Mouse (Mus musculus) heart, postnatal 36 days (tissue): ENCODE data around the gene Prtg. TPM values are rescaled to one million over a fixed set of nuclear protein-coding genes. Genes with fewer than 3 reads are reported as not detected.

ENCODE experiments used
- DNase-seq, 2 experiments: peaks; one replicate each; pipeline ENCODE4 v3.0.0; 2021 to 2022
- intact Hi-C: fragments of 180-260 bp; cut with DNase I; formaldehyde crosslinking; loops from one replicate; pipeline ENCODE4 v1.15.1; 2025
- total RNA-seq, 2 experiments: library from RNA; stranded (reverse); gene quantifications; 2 replicates each; pipeline ENCODE4 v1.2.3; 2021

The Prtg gene
- total RNA-seq, 2 experiments from 2014 or later: 0.30 to 0.33 TPM

GRCm38 (mm10) chr9:72890499-72891085, 83.9 kb downstream of the Prtg start:
- intact Hi-C loops: loop anchor here (5.0 kb wide), 1 partner anchor 202 kb away; no protein-coding TSS in a partner anchor
- no peak for DNase-seq

DNA sequence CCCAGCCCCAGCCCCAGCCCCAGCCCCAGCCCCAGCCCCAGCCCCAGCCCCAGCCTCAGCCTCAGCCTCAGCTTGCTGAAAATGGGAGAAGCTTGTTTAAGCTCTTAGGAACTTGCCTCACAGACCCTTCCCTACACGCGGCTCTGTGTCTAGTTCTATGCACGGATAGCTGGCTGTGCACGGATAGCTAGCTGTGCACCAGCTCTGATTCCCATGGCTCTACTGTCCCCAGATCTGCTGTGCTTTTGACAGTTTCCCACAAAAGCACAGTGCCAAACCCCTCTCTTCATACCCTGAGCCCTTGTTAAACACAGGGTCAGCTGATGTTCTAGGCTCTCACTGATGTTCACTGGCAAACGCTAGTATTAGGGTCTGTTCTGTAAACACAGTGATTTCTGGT, 86.1 kb downstream of the Prtg start:
- DNase-seq: no peak
- intact Hi-C loops: loop anchor here (5.0 kb wide), 1 partner anchor 200 kb away; no protein-coding TSS in a partner anchor

- intact Hi-C loops: loop anchor here (5.0 kb wide), 1 partner anchor 197 kb away; no protein-coding TSS in a partner anchor
- DNase-seq: no peak
These were observed 88.2 kb downstream of the Prtg start for GRCm38 (mm10) chr9:72894796-72895352.

DNA sequence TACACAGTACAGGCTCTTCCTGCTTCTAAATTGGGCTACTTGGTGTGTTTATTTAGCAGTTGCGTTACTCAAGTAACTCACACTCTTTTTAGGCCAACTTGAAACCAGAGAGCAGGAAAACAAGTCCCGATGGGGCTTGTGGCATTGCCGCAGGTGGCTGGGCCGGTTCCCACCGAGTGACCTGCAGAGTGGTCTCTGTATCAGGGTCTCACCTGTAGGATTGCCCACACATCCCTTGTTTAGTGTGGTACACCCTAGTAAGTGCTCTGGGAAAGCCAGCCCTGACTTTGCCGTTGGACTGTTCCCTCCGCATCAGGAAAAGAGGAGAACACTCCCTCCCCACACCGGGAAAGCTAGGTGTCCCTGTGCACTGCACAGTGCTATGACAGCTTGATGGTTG, 95.4 kb downstream of the Prtg start:
- intact Hi-C loops: no loop called here
- DNase-seq: peak in 1 of 2 experiments; percentile 38

DNA sequence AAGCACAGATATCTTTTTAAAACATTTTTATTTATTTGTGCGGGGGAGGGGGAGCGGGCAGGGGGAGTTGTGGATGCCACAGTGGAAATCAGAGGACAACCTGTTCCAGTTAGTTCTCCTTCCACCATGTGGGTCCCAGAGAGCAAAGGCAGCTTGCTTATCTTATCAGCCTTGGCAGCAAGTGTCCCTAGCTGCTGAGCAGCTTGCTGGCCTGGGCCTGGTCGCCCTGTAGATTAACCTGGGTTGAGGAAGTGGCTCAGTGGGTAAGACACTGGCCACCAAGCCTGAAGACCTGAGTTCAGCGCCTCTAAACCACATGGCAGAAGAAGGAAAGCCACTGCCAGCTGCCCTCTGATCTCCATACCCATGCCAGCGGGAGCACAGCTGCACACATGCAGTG, 95.9 kb downstream of the Prtg start:
- intact Hi-C loops: no loop called here
- DNase-seq: peak in 1 of 2 experiments; percentile 37

DNA sequence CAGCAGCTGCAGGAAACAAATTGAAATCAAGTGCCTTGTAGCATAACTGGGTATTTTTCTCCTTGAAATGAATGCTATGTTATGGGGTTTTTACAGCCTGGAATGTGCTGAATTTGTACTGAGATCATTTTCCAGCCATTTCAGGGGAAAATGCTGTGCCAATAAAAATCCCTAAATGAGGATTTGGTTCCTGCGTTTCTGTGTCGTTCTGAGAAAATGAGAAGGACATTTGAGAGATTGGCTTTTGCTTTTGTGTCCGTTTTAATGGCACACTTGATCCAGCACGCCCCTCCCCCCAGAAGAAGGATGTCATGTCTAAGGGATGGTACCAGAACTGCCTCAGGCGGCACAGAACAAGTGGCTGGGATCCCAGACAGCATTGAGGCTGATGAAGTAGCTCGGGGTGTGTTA, 100.0 kb downstream of the Prtg start:
- no peak for DNase-seq
- intact Hi-C loops: no loop called here

GRCm38 (mm10) chr9:72911381-72911780, 104.7 kb downstream of the Prtg start:
- intact Hi-C loops: no loop called here
- no peak for DNase-seq

DNA sequence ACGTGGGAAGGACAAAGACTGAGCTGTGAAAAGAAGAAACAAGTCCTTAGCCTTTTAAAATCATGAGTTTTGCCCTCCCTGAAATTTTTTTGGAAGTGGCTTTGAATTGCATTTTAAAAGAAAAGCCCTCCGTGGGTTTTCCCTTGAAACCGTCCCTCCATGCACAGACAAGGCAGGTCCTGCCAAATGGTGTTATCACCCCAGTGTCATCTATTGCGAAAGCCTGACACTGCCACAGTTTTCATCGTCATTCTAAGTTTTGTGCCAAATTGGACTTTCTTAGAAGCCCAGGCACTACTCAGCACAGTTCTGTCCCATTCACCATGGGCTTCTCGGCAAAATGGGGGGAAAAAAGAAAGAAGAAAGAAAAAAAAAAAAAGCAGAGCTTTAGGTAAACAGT, 106.9 kb downstream of the Prtg start:
- no peak for DNase-seq
- intact Hi-C loops: no loop called here

GRCm38 (mm10) chr9:72915728-72916127, 109.1 kb downstream of the Prtg start:
- intact Hi-C loops: no loop called here
- DNase-seq: no peak

DNA sequence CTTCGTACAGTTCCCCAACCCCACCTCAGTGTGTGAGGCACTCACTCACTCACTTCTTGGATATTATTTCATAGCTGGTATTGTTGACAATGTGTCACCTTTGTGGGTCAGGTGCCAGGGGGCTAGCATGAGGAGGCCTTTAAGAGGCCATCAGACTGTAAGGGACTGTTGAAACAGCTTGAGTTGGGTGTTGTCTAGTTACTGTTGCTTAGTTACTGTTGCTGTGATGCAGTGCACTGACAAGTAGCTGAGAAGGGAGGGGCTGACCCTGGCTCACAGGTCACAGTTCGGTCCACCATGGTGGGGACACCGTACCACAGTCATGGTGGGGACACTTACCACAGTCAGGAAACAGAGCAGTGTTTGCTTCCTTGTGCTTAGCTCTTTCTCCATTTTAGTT, 116.4 kb downstream of the Prtg start:
- no peak for DNase-seq
- intact Hi-C loops: no loop called here

DNA sequence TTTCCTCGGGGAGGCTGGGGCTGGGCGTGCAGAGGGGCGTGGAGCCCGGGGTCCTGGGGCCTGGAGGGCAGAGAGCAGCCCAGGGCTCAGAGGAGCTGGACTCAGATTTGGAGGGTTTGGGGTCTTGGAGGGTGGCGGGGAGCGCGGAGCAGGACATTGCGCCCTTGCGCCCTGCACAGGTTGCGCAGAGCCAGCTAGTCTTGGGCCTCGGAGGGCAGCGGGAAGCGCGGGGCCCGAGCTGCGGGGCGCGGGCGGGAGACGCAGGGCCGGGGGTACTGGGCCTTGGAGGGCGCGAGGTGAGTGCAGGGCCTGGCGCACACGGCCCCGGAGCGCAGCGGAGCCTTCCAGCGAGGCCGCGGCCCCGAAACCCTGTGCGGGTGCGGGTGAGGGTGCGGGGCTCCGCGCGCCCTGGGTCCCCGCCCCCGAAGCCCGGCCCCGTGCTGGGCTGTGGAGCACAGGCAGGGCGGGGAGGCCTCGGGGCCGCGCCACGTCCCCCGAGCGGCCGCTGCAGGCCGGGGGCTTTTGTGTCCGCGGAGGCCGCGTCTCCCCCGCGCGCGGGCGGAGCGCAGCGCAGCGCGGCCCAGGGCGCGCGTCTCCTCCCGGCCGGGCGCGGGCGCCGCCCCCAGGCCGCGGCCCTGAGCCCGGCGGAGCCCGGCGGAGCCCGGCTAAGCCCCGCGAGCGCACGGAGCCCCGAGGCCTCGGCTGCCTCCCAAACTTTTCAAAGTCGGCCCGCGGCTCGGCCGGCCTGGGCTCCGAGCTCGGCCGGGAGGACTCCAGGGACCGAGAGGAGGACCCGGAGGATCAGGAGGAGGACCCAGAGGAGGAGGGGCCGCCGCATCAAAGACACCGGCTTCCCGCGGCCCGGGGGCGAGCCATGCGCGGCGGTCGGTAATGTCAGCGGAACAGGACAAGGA, 118.6 kb downstream of the Prtg start, which contains the start of gene Pygo1:
Gene Pygo1 (plus strand): TSS at position 625 of the 914 bp plus-strand sequence.
- peak; percentile 50 to 70 for DNase-seq
- intact Hi-C loops: no loop called here

- DNase-seq: no peak
- intact Hi-C loops: no loop called here
These were observed 119.2 kb downstream of the Prtg start for GRCm38 (mm10) chr9:72925935-72926258.

GRCm38 (mm10) chr9:72931166-72931790, 124.6 kb downstream of the Prtg start:
- intact Hi-C loops: no loop called here
- no peak for DNase-seq

- no peak for DNase-seq
- intact Hi-C loops: no loop called here
These were observed 128.6 kb downstream of the Prtg start for GRCm38 (mm10) chr9:72935309-72935708.

DNA sequence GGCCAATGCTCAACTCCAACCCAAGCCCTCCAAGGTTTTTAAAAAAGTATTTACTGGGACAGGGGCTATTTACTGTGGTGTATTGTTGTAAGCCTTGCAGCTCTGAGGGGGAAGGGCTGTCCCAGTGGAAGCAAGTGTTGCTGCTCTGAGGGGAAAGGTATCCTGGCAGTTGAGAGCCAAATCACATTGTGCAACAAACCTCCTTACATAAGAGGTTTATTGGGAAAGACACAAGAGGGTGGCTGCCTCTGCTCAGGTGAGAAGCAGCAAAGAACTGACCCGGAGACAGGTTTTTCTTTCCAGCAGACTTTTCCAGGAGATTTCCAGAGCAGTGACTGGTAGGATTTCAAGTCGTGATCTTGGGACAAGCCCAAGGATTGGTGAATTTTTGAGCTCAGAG, 129.6 kb downstream of the Prtg start:
- intact Hi-C loops: no loop called here
- no peak for DNase-seq

DNA sequence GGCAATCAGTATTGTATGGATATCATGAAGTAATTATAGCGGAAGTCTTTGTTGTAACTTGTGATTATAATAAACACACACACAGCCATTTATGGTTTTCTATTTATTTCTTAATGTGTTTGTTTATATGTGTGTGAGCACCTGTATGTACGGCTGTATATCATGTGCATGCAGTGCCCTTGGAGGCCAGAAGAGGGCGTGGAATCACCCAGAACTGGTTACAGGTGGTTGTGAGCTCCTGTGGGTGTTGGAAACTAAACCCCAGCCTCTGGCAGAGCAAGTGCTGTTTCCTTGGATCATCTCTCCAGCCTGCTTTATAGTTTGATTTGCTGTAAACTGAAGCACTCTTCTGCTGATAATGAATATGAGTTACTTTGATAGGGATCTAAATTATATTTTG, 136.8 kb downstream of the Prtg start:
- intact Hi-C loops: no loop called here
- DNase-seq: no peak

DNA sequence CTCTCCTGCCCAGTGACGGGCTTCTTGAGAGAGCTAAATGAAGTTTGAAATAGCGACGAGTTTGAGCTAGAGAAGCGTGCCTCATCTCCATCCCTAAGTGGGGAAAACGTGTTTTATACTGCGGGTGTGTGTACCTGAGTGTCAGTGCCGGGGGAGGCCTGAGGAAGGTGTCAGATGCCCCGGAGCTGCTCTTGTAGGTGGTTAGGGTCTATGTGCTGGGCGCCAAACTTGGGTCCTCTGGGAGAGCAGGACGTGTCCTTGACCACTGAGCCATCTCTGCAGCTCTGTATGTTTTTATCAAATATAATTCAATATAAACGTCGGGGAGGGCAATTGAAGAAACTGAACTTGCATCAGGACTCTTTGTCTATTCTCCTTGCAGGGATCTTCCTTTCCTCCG, 137.6 kb downstream of the Prtg start:
- intact Hi-C loops: no loop called here
- no peak for DNase-seq

- DNase-seq: no peak
- intact Hi-C loops: no loop called here
These were observed 140.3 kb downstream of the Prtg start for GRCm38 (mm10) chr9:72947010-72947409.

GRCm38 (mm10) chr9:72949572-72949971, 142.9 kb downstream of the Prtg start:
- intact Hi-C loops: no loop called here
- DNase-seq: no peak

DNA sequence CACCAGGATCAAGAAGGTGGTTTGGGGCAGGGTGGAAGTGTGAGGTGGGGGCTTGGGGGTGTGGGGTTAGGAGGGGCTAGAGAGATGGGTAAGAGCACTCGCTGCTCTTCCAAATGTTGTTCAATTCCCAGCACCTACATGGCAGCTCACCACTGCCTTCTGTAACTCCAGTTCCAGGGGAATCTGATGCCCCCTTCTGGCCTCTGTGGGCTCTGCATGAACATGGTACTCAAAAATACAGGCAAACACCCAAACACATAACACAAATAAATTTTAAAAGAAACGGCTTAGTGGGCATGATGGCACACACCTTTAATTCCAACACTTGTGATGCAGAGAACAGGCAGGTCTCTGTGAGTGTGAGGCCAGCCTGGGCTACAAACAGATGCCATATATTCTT, 148.1 kb downstream of the Prtg start:
- DNase-seq: no peak
- intact Hi-C loops: no loop called here

- peak; percentile 29 to 51 for DNase-seq
- intact Hi-C loops: no loop called here
These were observed 148.9 kb downstream of the Prtg start for GRCm38 (mm10) chr9:72955546-72955945.
